Mouse (Mus musculus) embryo, embryonic 10 days (tissue): Measurements from ENCODE around the gene Hoxa6.

ENCODE experiments used
- DNase-seq: peaks from one replicate; pipeline ENCODE4 v3.0.0-alpha.2; 2015; ENCODE audit warnings: low spot score

The Hoxa6 gene

DNA sequence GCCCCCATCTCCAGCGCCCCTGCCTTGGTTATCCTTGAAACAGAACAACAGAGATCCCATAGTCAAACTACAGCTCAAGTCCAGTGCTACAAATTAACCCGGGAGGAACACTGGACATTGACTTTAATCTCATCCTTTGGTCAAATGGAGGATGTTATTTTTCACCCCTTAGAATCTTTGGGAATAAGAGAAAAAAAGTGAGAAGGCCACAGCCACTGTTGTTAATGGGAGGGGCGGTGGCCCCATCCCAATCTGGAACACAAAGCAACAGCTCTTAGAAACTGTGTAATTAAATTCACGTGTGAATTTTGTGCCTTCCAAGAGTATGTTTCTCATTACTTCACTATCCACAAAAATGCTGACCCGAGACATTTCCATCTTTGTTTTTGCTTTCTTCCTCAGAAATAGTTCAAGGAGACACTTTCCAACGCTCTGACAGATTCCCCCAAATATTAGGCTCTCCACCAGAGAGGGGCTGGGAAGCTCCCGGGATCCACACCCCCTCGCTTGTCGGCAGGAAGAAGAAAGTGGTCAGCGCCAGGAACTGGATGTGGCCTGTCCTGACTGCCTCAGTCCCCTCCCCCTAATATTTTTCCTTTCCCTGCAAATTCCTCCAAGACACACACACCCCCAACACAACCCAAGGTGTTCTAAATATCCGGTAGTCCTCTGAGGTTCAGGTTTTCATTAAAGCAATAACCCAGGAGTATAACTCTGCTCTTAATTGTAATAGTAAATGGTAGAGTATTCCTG, 19.1 kb upstream of the Hoxa6 start:
- no peak for DNase-seq

DNA sequence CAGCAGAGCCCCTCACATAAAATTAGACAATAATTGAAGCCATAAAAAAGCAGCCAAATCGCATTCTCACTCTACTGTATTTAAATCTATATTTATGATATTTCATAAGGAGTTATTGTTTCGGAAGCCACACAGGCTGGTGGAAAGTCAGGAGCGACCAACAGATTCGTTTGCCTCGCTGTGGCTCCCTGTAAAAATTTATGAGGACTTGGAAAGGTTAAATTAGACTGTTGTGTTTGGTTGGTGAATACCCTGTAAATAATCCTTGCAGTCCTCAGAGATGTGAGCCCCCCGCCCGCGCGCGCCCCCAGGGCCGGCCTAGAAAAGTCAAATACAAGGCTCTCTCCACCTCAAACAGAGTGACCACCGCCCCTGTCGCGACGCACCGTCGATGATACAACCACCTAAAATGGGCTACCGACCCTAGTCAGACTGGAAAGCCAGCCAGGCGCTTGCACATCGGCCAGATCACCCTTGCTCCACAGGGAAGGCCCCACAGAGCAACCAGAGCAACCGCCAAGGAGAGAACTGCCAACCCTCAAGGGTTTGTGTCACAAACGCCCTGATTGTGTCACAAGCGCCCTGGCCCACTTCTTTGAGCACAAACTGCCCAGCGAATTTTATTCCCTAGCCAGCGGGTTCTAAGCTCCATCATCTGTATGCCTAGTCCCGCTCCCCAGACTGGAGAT, 18.2 kb upstream of the Hoxa6 start:
- peak; percentile 46 for DNase-seq

DNA sequence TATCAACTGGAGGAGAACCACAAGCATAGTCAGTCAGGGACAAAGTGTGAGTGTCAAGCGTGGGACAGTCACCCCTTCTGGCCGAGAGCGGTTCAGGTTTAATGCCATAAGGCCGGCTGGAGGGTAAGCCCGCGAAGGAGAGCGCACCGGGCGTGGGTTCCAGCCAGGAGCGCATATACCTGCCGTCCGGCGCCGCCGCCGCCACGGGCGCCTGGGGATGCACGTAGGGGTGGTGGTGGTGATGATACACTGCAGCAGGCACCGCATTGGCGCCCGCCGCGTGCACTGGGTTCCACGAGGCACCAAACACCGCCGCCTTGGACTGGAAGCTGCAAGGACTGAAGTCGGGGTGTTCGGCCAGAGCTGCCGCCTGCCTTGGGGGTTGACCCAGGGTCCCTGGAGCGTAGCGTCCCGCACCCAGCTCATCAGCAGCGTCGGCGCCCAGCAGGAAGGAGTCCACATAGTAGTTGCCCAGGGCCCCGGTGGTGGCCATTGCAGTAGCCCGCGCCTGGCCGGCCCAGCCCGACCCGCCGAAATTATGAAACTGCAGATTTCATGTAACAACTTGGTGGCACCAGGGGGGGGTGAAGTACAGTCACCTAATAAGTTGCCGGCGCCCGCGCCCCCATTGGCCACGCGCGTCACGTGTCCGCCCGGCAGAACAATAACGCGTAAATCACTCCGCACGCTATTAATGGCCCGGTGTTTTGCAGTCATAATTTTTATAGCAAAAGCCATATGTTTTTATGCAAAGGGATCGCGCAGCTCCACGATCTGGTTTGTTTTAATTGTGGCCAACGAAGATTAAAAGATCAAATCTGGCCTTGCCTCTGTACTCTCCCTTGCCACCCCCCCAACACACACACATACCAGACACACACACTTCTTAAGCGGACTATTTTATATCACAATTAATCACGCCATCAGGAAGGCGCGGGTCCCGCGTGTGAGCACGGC, 17.4 kb upstream of the Hoxa6 start:
- peak; percentile 72 for DNase-seq

GRCm38 (mm10) chr6:52224895-52225611, 16.5 kb upstream of the Hoxa6 start:
- DNase-seq: no peak

- DNase-seq: no peak
These were observed 15.6 kb upstream of the Hoxa6 start for GRCm38 (mm10) chr6:52223939-52224760.

- DNase-seq: no peak
These were observed 14.2 kb upstream of the Hoxa6 start for GRCm38 (mm10) chr6:52222729-52223128.

DNA sequence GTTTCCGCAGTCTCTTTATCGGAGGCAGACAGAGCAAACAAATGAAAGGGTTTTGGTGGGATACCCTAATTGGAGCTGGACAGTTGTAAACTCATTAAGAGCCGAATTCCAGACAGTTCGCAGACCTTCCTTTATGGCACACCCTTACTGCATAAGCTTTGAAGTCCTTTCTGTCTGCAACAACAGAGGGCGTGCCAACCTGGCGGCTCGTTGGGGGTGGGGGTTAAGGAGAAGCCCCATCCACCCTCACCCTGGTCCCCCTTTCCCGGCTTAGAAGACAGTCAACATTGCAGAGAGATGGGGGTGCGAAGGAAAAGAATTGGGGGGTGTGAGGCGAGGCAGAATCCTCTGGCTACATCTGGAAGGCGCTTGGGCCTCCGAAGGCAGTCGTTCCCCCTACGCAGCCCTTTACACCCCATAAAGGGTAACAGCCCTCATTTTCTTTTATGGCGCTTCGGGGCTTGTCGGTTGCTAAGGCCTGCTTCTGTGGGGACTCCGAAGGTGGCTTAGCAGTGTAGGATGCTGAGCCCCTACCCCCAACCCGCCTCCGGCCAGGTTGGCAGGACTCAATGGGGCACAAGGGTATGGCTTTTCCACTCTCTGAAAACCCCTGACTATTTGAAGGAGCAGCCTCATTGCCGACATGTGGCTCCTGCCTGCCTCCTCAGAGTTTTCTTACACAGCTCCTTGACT, 13.6 kb upstream of the Hoxa6 start:
- no peak for DNase-seq

- DNase-seq: peak; percentile 93
These were observed 12.9 kb upstream of the Hoxa6 start, which contains the start of gene Hoxa7 for GRCm38 (mm10) chr6:52221337-52221992. Hoxa7 (minus strand) TSS chr6:52221854.

DNA sequence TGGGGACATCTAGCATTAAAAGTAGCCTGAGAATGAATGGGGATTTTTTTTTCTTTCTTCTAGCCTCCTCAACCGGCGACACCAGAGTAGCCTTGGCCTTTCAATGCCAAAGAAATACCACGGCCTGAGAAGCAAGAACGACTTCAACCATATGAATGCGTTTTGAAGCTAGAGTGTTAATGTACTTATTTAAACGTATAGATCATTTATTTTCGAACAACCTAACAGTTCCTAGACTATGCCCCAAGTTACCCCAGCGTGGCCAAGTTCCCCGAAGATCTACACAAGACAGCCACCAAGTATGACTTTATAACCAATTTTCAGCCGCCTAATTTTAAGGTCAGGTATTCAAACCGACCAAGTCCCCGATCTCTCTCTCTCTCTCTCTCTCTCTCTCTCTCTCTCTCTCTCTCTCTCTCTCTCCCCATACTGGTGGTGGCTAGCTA, 12.4 kb upstream of the Hoxa6 start:
- no peak for DNase-seq

DNA sequence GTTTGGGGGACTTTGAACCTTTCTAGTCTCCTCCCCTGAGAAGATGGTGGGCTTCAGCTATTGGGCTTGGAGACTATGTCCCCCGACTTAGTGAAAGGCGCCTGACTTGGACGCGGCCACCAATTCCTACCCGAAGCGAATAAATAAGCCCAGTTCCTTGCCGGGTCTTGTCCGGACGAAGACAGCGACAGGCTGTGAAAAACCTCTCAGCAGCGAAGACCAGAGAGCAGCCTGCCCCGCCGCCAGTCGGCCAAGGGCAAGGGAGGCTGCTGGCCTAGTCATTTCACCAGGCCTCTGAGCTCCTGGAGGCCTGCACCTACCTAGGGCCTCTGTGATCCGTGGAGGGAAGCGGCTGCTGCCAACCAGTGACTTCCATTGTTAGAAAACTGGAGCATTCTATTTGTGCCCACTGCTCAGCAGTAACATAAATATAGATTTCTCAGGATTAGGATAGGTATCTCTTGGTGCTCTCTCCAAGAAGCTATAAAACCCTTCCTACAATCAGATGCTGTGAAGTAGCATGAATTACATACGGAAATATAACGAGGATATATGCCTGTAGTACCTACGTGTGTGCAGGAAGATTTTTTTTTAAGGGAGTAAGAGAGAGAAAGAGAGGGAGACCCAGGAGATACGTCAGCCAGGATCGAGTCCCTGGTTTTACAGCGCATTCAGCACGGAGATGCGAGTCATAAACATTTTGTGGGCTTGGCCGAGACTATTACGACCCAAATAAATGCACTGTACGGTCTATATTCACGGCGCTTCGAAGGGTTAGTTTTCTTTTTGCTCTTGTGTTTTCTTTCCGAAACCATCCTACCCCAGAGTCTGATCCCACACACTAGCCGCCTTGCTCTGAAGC, 11.7 kb upstream of the Hoxa6 start:
- DNase-seq: peak; percentile 48

GRCm38 (mm10) chr6:52219234-52219942, 10.9 kb upstream of the Hoxa6 start:
- DNase-seq: peak; percentile 64

DNA sequence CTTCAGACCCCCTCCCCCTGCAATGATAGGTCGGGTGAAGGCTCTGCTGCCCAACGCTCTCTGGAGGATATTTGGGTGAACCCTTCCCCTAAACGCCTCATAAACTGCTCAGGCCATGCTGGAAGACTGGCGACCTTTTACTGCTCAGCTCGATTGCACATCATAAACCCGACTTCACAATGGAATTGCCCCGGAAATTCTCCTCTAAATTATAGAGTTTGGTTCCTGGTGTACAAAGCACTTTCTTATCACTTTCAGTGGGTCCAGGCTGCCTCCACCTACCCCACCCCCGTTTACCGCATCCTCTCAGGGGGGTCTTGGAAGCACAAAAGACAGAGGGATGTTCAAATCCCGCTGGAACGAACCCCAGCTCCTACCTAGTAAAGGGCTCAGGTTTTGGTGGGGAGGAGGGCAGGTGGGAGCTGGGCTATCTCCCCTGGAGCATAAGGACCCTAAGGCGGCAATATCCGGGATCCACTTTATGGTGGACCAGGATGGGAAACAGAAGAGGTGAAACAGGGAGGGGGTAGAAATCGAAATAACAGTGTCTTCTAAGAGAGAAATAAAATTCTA, 10.2 kb upstream of the Hoxa6 start:
- peak; percentile 49 for DNase-seq

GRCm38 (mm10) chr6:52217895-52218642, 9.5 kb upstream of the Hoxa6 start:
- no peak for DNase-seq

- peak; percentile 92 for DNase-seq
These were observed 8.9 kb upstream of the Hoxa6 start for GRCm38 (mm10) chr6:52217459-52217768.

DNA sequence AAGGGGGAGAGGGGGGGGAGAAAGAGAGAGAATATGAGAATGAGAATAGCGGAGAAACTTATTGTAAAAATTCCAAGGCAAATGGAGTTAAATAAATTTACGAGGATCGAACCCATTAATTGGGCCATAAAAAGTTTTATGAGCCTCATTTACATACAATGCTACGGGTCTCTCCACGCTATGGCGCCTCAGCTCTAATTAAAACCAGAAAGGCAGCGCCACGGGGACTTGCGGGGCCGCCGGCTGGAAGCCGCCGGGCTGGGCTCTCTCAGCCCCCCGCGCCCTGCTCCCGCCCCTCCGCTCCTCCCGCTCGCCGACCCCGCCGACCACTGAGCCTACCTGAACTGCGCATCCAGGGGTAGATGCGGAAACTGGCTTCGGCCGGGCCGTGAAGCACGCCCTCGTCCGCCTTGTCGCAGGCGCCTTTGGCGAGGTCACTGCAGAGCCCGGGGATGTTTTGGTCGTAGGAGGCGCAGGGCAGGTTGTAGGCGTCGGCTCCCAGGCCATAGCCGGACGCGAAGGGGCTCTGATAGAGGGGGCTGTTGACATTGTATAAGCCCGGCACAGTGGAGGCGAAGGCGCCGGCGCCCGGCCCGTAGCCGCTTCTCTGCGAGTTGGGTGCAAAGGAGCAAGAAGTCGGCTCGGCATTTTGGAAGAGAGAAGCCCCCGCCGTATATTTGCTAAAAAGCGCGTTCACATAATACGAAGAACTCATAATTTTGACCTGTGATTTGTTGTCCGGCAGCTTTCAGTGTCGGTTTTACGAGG, 8.4 kb upstream of the Hoxa6 start:
- DNase-seq: peak; percentile 56
